Mouse (Mus musculus) neutrophil, adult 5-6 weeks (primary cell): Measurements from ENCODE around the gene Poc1b. TPM values are rescaled to one million over a fixed set of nuclear protein-coding genes. Genes with fewer than 3 reads are reported as not detected.

Source experiments
- ATAC-seq: fragments of 151-379, 151-347 bp; 2 replicates; pipeline ENCODE4 v1.8.0; 2017; ENCODE audit warnings: mild to moderate bottlenecking, moderate TSS enrichment; ENCODE audit not compliant: insufficient number of reproducible peaks, poor library complexity, low FRiP score, severe bottlenecking; ENCODE audit errors: extremely low read depth
- total RNA-seq: library from RNA; stranded (forward); fragments of 200-1000 nt; gene quantifications from 2 replicates; pipeline ENCODE4 v1.2.3, GENCODE M21; 2017

The Poc1b gene
- total RNA-seq, 1 experiment from 2014 or later = 12.8 TPM

GRCm38 (mm10) chr10:99179566-99179965 is 72.7 kb downstream of the Poc1b start:
- no peak for ATAC-seq

- peak; percentile 11; the same call in 1 of the 2 replicates for ATAC-seq
Observed at GRCm38 (mm10) chr10:99181497-99181896, 74.7 kb downstream of the Poc1b start.

- ATAC-seq = peak; percentile 92
Observed at GRCm38 (mm10) chr10:99182107-99182506, 75.3 kb downstream of the Poc1b start.

GRCm38 (mm10) chr10:99188175-99188574 is 81.3 kb downstream of the Poc1b start:
- ATAC-seq = no peak

GRCm38 (mm10) chr10:99188656-99189603 is 82.1 kb downstream of the Poc1b start:
- ATAC-seq = no peak

- peak; percentile 80 for ATAC-seq
Observed at GRCm38 (mm10) chr10:99190798-99191197, 84.0 kb downstream of the Poc1b start.

GRCm38 (mm10) chr10:99194451-99195055 is 87.7 kb downstream of the Poc1b start:
- peak; percentile 49 for ATAC-seq

GRCm38 (mm10) chr10:99196556-99196955 is 89.7 kb downstream of the Poc1b start:
- ATAC-seq = no peak

GRCm38 (mm10) chr10:99197125-99197524 is 90.3 kb downstream of the Poc1b start:
- no peak for ATAC-seq

- ATAC-seq = peak; percentile 36
Observed at GRCm38 (mm10) chr10:99197607-99198305, 90.9 kb downstream of the Poc1b start.

- ATAC-seq = no peak
Observed at GRCm38 (mm10) chr10:99198946-99199345, 92.1 kb downstream of the Poc1b start.

GRCm38 (mm10) chr10:99200944-99201343 is 94.1 kb downstream of the Poc1b start:
- ATAC-seq = no peak

- ATAC-seq = no peak
Observed at GRCm38 (mm10) chr10:99201786-99202185, 95.0 kb downstream of the Poc1b start.

GRCm38 (mm10) chr10:99202363-99202762 is 95.5 kb downstream of the Poc1b start:
- ATAC-seq = no peak

- ATAC-seq = no peak
Observed at GRCm38 (mm10) chr10:99203163-99203562, 96.3 kb downstream of the Poc1b start.

GRCm38 (mm10) chr10:99203577-99204487 is 97.0 kb downstream of the Poc1b start:
- ATAC-seq = peak; percentile 13; the same call in 1 of the 2 replicates

GRCm38 (mm10) chr10:99204553-99204952 is 97.7 kb downstream of the Poc1b start:
- peak; percentile 93 for ATAC-seq

- no peak for ATAC-seq
Observed at GRCm38 (mm10) chr10:99207121-99207520, 100.3 kb downstream of the Poc1b start.
